Mouse (Mus musculus): ENCODE measurements around the gene Gm49361. TPM values are rescaled to one million over a fixed set of nuclear protein-coding genes. Genes with fewer than 3 reads are reported as not detected.
"Not testable (repeated sequence)": the region's sequence is repeated elsewhere in the genome, so short reads cannot be mapped to it uniquely, and the experiment has no call there.

The Gm49361 gene
- total RNA-seq, 2 experiments from 2014 or later: 0.74 TPM; not detected in 1

- intact Hi-C loops (cut with DNase I): no loop called here
- peak in 1 of 2 experiments; percentile 8 for DNase-seq
Measured at GRCm38 (mm10) chr14:57695550-57695949, 50.4 kb downstream of the Gm49361 start.

DNA sequence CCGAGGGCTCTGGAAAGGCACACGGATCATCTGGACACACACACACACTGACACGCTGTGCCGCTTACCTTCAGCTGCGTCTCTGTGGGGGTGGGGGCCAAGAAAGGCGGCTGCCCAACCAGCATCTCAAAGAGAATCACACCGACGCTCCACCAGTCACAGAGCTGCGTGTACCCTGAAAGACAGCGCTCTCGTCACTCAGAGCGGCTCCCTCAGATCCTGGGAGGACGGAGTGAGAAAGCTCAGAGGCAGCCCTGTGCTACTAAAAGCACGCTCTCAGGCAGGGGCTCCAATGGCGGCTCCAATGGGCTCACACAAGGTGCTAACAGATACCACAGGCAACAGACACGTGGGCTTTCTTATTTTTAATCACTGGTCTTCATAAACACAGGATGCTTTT, 51.7 kb downstream of the Gm49361 start:
- intact Hi-C loops (cut with DNase I): no loop called here
- DNase-seq: peak in 1 of 2 experiments; percentile 7

DNA sequence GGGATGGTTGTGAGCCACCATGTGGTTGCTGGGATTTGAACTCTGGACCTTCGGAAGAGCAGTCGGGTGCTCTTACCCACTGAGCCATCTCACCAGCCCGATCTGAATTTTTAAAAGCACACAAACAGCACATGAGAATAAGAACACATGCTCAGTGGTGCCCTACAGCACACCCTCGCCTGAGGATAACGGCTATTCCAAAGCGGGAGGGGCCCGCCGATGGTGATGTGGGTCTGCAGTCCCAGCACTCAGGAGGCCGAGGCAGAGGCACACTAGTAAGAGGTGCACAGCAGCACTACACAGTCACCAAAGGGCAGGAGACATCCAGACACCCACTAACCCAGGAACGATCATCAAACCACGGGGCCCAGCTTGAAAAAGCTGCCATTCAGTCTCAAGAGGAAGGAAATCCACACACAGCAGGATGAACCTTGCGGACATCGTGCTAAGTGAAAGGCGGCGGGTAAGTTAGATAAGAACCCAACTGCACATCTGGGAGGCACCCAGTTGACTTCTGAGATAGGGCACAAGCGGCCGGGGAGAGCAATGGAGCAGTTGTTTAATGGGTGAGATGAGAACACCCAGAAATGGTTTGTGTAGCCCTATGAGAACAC, 53.3 kb downstream of the Gm49361 start:
- no peak for DNase-seq
- intact Hi-C loops (cut with DNase I): no loop called here

DNA sequence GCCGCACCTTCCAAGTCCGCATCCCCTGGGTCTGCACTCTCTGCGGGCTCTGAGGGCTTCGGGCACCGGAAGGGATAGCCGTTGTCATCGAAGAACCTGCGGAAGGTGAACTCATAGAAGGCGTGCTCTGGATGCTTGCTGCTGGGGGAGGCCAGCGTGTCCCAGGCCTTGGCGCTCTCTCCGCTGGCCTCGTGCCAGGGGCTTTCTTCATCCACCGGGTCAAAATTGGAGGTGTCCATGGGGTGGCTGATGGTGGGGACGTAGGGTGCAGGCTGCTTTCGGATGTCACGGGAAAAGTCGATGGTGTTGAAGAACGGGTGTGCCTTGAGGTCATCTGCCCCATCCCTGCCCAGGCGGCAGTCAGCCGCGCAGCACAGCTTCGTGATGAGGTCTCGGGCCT, 54.6 kb downstream of the Gm49361 start:
- no peak for DNase-seq
- intact Hi-C loops (cut with DNase I): no loop called here

DNA sequence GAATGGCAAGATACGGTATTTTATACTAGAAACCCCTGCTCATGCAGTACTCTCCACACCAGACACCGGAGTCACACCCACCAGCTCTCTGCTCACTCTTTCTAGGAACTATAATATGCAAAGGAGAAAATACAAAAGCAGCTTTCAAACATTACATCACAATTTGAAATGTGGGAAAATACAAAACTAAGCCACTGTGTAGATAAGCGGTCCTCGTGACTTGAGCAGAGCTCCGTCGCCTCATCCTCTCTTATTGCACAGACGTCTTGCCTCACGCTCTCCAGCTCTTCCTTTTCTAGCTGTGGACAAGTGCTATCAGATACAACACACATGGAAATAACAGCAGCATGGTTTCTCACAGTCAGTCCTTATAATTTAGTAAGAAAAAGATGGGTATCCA, 55.2 kb downstream of the Gm49361 start:
- intact Hi-C loops (cut with DNase I): no loop called here
- DNase-seq: no peak

DNA sequence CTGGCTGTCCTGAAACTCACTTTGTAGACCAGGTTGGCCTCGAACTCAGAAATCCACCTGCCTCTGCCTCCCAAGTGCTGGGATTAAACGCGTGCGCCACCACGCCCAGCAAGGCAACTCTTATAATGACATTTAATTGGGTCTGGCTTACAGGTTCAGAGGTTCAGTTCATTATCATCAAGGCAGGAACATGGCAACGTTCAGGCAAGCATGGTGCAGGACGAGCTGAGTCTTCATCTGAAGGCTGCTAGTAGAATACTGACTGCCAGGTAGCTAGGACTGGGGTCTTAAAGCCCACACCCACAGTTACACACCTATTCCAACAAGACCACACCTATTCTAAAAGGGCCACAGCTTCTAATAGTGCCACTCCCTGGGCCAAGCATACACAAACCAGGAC, 57.8 kb downstream of the Gm49361 start:
- intact Hi-C loops (cut with DNase I): loop anchor here (10.0 kb wide), 1 partner anchor 117 kb away; no protein-coding TSS in a partner anchor
- not testable (repeated sequence) for DNase-seq

- no peak for DNase-seq
- intact Hi-C loops (cut with DNase I): loop anchor here (10.0 kb wide), 1 partner anchor 117 kb away; no protein-coding TSS in a partner anchor
Measured at GRCm38 (mm10) chr14:57687441-57687840, 58.5 kb downstream of the Gm49361 start.

GRCm38 (mm10) chr14:57686647-57687046, 59.3 kb downstream of the Gm49361 start:
- DNase-seq: no peak
- intact Hi-C loops (cut with DNase I): loop anchor here (10.0 kb wide), 1 partner anchor 118 kb away; no protein-coding TSS in a partner anchor

DNA sequence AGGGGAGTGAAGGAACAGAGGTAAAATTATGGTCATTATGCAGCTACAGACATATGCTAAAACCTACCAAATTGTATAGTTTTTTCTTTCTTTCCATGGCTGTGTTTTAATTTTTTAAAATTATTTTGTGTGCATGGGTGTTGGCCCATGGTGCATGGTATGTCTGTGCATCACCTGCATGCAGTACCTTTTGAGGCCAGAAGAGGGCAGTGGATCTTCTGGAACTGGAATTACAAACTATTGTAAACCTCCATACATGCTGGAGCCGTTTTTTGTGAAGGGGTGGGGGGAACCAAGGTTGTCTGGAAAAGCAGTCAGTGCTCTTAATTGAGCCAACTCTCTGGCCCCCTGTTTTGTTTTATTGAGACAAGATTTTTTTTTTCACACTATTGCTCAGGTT, 61.3 kb downstream of the Gm49361 start:
- DNase-seq: peak; percentile 47 to 50
- intact Hi-C loops (cut with DNase I): loop anchor here (5.0 to 10.0 kb wide), 2 partner anchors 120 to 312 kb away; no protein-coding TSS in a partner anchor

DNA sequence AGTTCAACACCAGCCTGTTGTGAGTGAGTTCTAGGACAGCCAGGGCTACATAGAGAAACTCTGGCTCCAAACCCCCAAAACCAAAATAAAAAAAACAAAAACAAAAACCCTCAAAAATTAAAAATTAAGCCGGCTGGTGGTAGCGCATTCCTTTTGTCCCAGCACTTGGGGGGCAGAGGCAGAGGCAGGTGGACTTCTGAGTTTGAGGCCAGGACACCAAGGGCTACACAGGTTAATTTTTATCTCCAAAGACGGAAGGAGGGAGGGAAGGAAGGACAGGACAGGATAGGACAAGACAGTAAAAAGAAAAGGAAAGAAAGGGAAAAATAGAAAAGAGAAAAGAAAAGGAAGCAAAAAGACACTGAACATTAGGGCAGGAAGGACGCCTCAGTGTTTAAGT, 63.2 kb downstream of the Gm49361 start:
- DNase-seq: no peak
- intact Hi-C loops (cut with DNase I): loop anchor here (5.0 to 10.0 kb wide), 2 partner anchors 122 to 310 kb away; no protein-coding TSS in a partner anchor

DNA sequence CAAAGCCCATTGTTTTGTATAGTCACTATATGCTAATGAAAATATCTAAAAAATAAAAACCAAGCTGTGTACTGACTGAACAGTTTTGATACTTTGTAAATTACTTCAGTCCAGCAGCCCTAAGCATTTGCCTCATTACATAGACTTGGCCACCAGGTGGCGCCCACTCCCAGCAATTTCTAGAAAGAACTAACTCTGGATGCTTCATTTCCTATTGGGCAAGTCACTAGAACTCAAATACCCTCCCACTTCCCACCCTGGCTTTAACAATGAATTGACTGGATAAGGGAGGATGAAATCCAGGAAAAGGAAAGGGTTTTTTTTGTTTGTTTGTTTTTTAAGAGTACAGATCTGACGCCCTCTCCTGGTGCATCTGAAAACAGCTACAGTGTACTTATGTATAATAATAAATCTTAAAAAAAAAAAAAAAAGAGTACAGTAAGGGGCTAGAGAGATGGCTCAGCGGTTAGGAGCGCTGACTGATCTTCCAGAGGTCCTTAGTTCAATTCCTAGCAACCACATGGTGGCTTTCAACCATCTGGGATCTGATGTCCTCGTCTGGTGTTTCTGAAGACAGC, 65.9 kb downstream of the Gm49361 start:
- intact Hi-C loops (cut with DNase I): loop anchor here (2.0 to 10.0 kb wide), 3 partner anchors 125 to 308 kb away; no protein-coding TSS in a partner anchor
- DNase-seq: peak; percentile 81 to 84

GRCm38 (mm10) chr14:57679523-57679922, 66.4 kb downstream of the Gm49361 start:
- no peak for DNase-seq
- intact Hi-C loops (cut with DNase I): no loop called here

DNA sequence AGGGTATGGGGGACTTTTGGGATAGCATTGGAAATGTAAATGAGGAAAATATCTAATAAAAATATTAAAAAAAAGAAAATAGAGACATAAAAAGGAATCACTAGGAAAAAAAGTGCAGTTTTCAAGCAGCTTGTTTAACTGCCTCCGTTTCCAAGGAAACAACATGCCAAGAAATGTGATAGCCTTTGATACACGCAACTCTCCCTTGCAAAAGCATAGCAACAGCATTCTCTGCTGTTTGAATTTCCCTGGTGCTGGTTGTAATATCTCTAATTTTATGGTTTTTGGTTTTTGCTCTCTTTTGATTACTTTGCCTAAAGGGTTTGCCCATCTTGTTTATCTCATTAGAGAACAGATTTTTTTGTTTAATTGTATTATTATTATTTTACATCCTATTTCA, 70.4 kb downstream of the Gm49361 start:
- DNase-seq: no peak
- intact Hi-C loops (cut with DNase I): no loop called here

- no peak for DNase-seq
- intact Hi-C loops (cut with DNase I): loop anchor here (10.0 kb wide), 1 partner anchor 271 kb away; the partner anchor contains the start of gene Cryl1
Measured at GRCm38 (mm10) chr14:57665628-57665950, 80.3 kb downstream of the Gm49361 start.

DNA sequence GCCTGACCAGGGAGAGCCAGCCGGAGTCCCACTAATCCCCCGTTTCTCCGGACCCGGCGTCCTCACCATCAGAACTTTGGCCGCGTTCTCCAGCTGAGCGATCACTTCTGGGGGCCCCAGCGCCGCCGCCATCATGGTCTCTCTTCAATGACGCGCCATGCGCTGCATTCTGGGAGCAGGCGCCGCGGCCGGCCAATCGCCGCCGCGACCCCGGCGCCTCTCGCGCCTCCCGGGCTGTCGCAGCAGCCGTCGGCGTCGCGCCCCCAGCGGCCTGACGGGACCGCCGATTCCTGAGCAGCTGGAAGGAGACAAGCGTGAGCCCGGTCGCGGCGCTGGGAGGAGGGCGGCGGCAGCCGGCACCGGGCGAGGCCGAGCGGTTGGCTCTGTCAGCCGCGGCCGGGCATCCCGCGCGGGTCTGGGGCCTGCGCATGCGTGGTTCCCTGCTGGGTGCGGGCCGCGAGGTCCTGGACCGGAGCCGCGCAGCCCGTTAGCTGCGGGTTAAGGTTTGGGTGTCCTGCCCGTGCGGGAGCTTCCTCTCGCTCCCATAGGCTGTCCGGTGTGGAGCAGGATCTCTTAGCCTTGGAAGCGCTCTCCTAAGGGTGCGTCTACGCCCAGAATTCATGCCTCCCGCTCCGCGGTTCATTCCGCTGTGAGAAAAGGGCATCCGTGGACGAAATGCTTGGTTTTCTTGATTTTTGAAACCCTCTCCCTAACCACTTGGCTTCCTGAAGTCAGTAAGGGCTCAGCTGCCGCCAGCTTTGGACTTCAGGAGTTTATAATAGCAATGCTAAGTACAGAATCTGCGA, 80.9 kb downstream of the Gm49361 start, which contains the start of gene Xpo4:
Gene Xpo4, minus strand, starts transcription at position 609 of the 806 bp plus-strand sequence.
- DNase-seq: peak; percentile 73 to 82
- intact Hi-C loops (cut with DNase I): loop anchor here (10.0 kb wide), 1 partner anchor 270 kb away; the partner anchor contains the start of gene Cryl1

- intact Hi-C loops (cut with DNase I): loop anchor here (10.0 kb wide), 1 partner anchor 270 kb away; the partner anchor contains the start of gene Cryl1
- peak in 1 of 2 experiments; percentile 8 for DNase-seq
Measured at GRCm38 (mm10) chr14:57664311-57664821, 81.5 kb downstream of the Gm49361 start.

GRCm38 (mm10) chr14:57663630-57664029, 82.3 kb downstream of the Gm49361 start:
- no peak for DNase-seq
- intact Hi-C loops (cut with DNase I): loop anchor here (10.0 kb wide), 1 partner anchor 269 kb away; the partner anchor contains the start of gene Cryl1

- no peak for DNase-seq
- intact Hi-C loops (cut with DNase I): no loop called here
Measured at GRCm38 (mm10) chr14:57658301-57658700, 87.6 kb downstream of the Gm49361 start.

- no peak for DNase-seq
- intact Hi-C loops (cut with DNase I): no loop called here
Measured at GRCm38 (mm10) chr14:57657500-57657899, 88.4 kb downstream of the Gm49361 start.

DNA sequence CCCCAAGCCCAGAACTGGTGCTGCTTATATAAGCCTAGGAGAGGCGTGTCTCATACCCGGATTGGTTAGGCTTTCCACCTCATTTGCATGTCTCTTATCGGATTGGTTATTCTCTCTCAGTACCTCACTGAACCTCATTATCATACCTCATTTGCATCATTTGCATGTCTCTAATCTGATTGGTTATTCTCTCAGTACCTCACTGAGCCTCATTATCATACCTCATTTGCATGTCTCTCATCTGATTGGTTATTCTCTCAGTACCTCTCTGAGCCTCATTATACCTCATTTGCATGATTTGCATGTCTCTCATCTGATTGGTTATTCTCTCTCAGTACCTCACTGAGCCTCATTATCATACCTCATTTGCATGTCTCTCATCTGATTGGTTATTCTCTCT, 89.4 kb downstream of the Gm49361 start:
- DNase-seq; intact Hi-C loops (cut with DNase I): not testable (repeated sequence)

GRCm38 (mm10) chr14:57649501-57649900, 96.4 kb downstream of the Gm49361 start:
- DNase-seq: no peak
- intact Hi-C loops (cut with DNase I): no loop called here
